In genomic region chr11:16559001-16559699, GRCm38 (mm10) we compare ENCODE assay signal across 9 mouse cellular contexts. TPM values are rescaled to one million over a fixed set of nuclear protein-coding genes. Genes with fewer than 3 reads are reported as not detected.
A peak's percentile ranks its signal among the peaks of the same experiment; 100 is the strongest.
DNase-seq lines count a peak whose midpoint lies in the region; ATAC-seq lines count a peak whose summit lies in the region.
"Had no signal": no experiment of that assay in that cellular context is flagged by ENCODE, and none has a peak within 500 bp of the region (broad histone marks: within the 10 kb centered on the region; RNA-seq: fewer than 3 reads in every experiment).

No protein-coding gene starts in this region.

- H3K9me3 ChIP-seq in hindbrain, embryonic 11.5 days (ENCODE audit: control insufficient read depth, low read length), result no peaks in the 10 kb centered on the region
- H3K9me3 ChIP-seq in hindbrain, embryonic 16.5 days (ENCODE audit: control insufficient read depth, low read length), result no peaks in the 10 kb centered on the region
- H3K9me3 ChIP-seq in heart, embryonic 15.5 days (replicated peaks), result no peaks in the 10 kb centered on the region
- H3K9me3 ChIP-seq in liver, embryonic 11.5 days (ENCODE audit: control insufficient read depth, low read length), result no peaks in the 10 kb centered on the region
- H3K9me3 ChIP-seq: midbrain, embryonic 12.5 days had no signal

- H3K36me3 ChIP-seq in hindbrain, embryonic 11.5 days (ENCODE audit: control insufficient read depth, insufficient read depth, low read length), result no peaks in the 10 kb centered on the region
- no peaks in the 10 kb centered on the region for H3K36me3 ChIP-seq in hindbrain, embryonic 16.5 days (ENCODE audit: control insufficient read depth, insufficient read depth, low read length)
- H3K36me3 ChIP-seq in heart, embryonic 15.5 days, result no peaks in the 10 kb centered on the region
- no peaks in the 10 kb centered on the region for H3K36me3 ChIP-seq in liver, embryonic 11.5 days (ENCODE audit: control insufficient read depth, insufficient read depth, low read length)
- H3K36me3 ChIP-seq: midbrain, embryonic 12.5 days had no signal

- peak; percentile 47; the same call in 1 of the 2 replicates for ATAC-seq in hindbrain, embryonic 11.5 days (ENCODE audit: low FRiP score)
- ATAC-seq in hindbrain, embryonic 16.5 days, result no peak
- peak; percentile 78 for ATAC-seq in activated CD4-positive, CD25-positive, alpha-beta regulatory T cell, adult 4 months
- no peak for ATAC-seq in heart, embryonic 15.5 days (replicated peaks; ENCODE audit: insufficient number of reproducible peaks, insufficient read depth, low FRiP score, low read depth)
- ATAC-seq in liver, embryonic 11.5 days (replicated peaks; ENCODE audit: low FRiP score), result peak; percentile 75
- ATAC-seq in erythroid progenitor cell, adult 5-6 weeks (replicated peaks; ENCODE audit: low FRiP score, poor library complexity, severe bottlenecking), result no peak

- H3K4me3 ChIP-seq in hindbrain, embryonic 11.5 days (ENCODE audit: low read depth, low read length), result no peak overlapping the region
- H3K4me3 ChIP-seq in hindbrain, embryonic 16.5 days (ENCODE audit: low read length), result no peak overlapping the region
- no peak overlapping the region for H3K4me3 ChIP-seq in heart, embryonic 15.5 days
- H3K4me3 ChIP-seq in liver, embryonic 11.5 days (ENCODE audit: low read depth, low read length), result no peak overlapping the region
- H3K4me3 ChIP-seq: midbrain, embryonic 12.5 days had no signal

- peak; percentile 32 for DNase-seq in hindbrain, embryonic 11.5 days (ENCODE audit: low spot score)
- peak; percentile 41 for DNase-seq in liver, embryonic 11.5 days (ENCODE audit: low spot score)
- no peak for DNase-seq in cerebellum, postnatal 10 days
- no peak for DNase-seq in frontal cortex, adult 2 months (ENCODE audit: extremely low spot score in 1 of 2, low spot score in 1 of 2)

- no peak overlapping the region for H3K4me2 ChIP-seq in hindbrain, embryonic 11.5 days (replicated peaks; ENCODE audit: low read depth, low read length)
- H3K4me2 ChIP-seq in hindbrain, embryonic 16.5 days (ENCODE audit: low read length), result no peak overlapping the region
- H3K4me2 ChIP-seq in heart, embryonic 15.5 days, result 0 out of 2 replicates have a peak overlapping the region, but pooled peaks have one; percentile 26
- H3K4me2 ChIP-seq in liver, embryonic 11.5 days, result peak overlapping the region; percentile 14; the same call in 1 of the 2 replicates
- H3K4me2 ChIP-seq: midbrain, embryonic 12.5 days had no signal

- H3K27me3 ChIP-seq in hindbrain, embryonic 11.5 days (ENCODE audit: control insufficient read depth, insufficient read depth, low read length), result no peaks in the 10 kb centered on the region
- H3K27me3 ChIP-seq in hindbrain, embryonic 16.5 days (replicated peaks; ENCODE audit: control insufficient read depth, insufficient read depth, low read length), result no peaks in the 10 kb centered on the region
- H3K27me3 ChIP-seq in heart, embryonic 15.5 days, result no peaks in the 10 kb centered on the region
- H3K27me3 ChIP-seq in liver, embryonic 11.5 days (replicated peaks; ENCODE audit: control insufficient read depth, insufficient read depth, low read length), result no peaks in the 10 kb centered on the region
- H3K27me3 ChIP-seq: midbrain, embryonic 12.5 days had no signal

- H3K27ac ChIP-seq in hindbrain, embryonic 11.5 days (ENCODE audit: low read depth, low read length), result no peak overlapping the region
- H3K27ac ChIP-seq in hindbrain, embryonic 16.5 days (ENCODE audit: low read depth, low read length), result no peak overlapping the region
- peak overlapping the region; percentile 60 for H3K27ac ChIP-seq in heart, embryonic 15.5 days
- peak overlapping the region; percentile 52 for H3K27ac ChIP-seq in liver, embryonic 11.5 days (ENCODE audit: low read depth, low read length)
- H3K27ac ChIP-seq: midbrain, embryonic 12.5 days had no signal

- 55% methylated on average over 16 of the region's 16 CpGs for WGBS in hindbrain, embryonic 11.5 days
- WGBS in hindbrain, embryonic 16.5 days, result 61% methylated on average over 16 of the region's 16 CpGs
- 35% methylated on average over 16 of the region's 16 CpGs for WGBS in heart, embryonic 15.5 days
- WGBS in liver, embryonic 11.5 days, result 47% methylated on average over 16 of the region's 16 CpGs

- no peaks in the 10 kb centered on the region for H3K4me1 ChIP-seq in hindbrain, embryonic 11.5 days (replicated peaks; ENCODE audit: control insufficient read depth, insufficient read depth, low read length)
- H3K4me1 ChIP-seq in hindbrain, embryonic 16.5 days (ENCODE audit: control insufficient read depth, insufficient read depth, low read depth, low read length), result no peaks in the 10 kb centered on the region
- H3K4me1 ChIP-seq in heart, embryonic 15.5 days (replicated peaks), result 0 out of 2 replicates have a peak, but pooled peaks cover 3% of the 10 kb centered on the region
- no peaks in the 10 kb centered on the region for H3K4me1 ChIP-seq in liver, embryonic 11.5 days (replicated peaks; ENCODE audit: control insufficient read depth, insufficient read depth, low read length)
- H3K4me1 ChIP-seq: midbrain, embryonic 12.5 days had no signal

- no peak overlapping the region for H3K9ac ChIP-seq in hindbrain, embryonic 11.5 days (ENCODE audit: low read depth, low read length)
- no peak overlapping the region for H3K9ac ChIP-seq in hindbrain, embryonic 16.5 days (ENCODE audit: low read depth, low read length)
- H3K9ac ChIP-seq in heart, embryonic 15.5 days, result no peak overlapping the region
- no peak overlapping the region for H3K9ac ChIP-seq in liver, embryonic 11.5 days (ENCODE audit: low read depth, low read length)
- H3K9ac ChIP-seq: midbrain, embryonic 12.5 days had no signal

RNA-seq across cellular contexts. Expression of gene Sec61g, which starts 50.9 kb away (rescaled TPM):
- polyA plus RNA-seq in hindbrain, embryonic 11.5 days (2014; fragmentation: Nextera tagmentation; extraction: Ambion mirVana), result 43.1 and 47.3 TPM in 2 replicates
- polyA plus RNA-seq in hindbrain, embryonic 16.5 days (2015; fragmentation: Nextera tagmentation; extraction: Ambion mirVana), result 24.7 and 26.8 TPM in 2 replicates
- 1 to 10 TPM; 6.3 to 8.5 TPM for polyA plus RNA-seq in activated CD4-positive, CD25-positive, alpha-beta regulatory T cell, adult 4 months (2017; shearing (Covaris generic))
- 27.4 and 30.0 TPM in 2 replicates for polyA plus RNA-seq in heart, embryonic 15.5 days (2015; fragmentation: Nextera tagmentation; extraction: Ambion mirVana)
- polyA plus RNA-seq in liver, embryonic 11.5 days (2014; fragmentation: Nextera tagmentation; extraction: Ambion mirVana), result 41.1 and 43.8 TPM in 2 replicates
- total RNA-seq in erythroid progenitor cell, adult 5-6 weeks (2015; ENCODE audit: low replicate concordance), result 12.6 and 36.8 TPM in 2 replicates
- 30.5 and 33.2 TPM in 2 replicates for total RNA-seq in erythroid progenitor cell, adult 5-6 weeks (2017; ENCODE audit: low replicate concordance)
- polyA plus RNA-seq in frontal cortex, adult 2 months (2012; rRNA removed), result 22.3 and 25.2 TPM in 2 replicates

Comparison
In these comparisons a context has a peak if more than half of its experiments do, and no peak if none do; other contexts are left out.
1. ATAC-seq: peak in hindbrain, embryonic 11.5 days (single experiment), activated CD4-positive, CD25-positive, alpha-beta regulatory T cell, adult 4 months (single experiment) and liver, embryonic 11.5 days (single experiment); none in hindbrain, embryonic 16.5 days (single experiment), heart, embryonic 15.5 days (single experiment) and erythroid progenitor cell, adult 5-6 weeks (single experiment).
2. DNase-seq: peak in hindbrain, embryonic 11.5 days (single experiment) and liver, embryonic 11.5 days (single experiment); none in cerebellum, postnatal 10 days (0 of 2) and frontal cortex, adult 2 months (0 of 2).
3. H3K27ac ChIP-seq: peak in heart, embryonic 15.5 days (single experiment) and liver, embryonic 11.5 days (single experiment); none in hindbrain, embryonic 11.5 days (single experiment) and hindbrain, embryonic 16.5 days (single experiment).
4. H3K4me2 ChIP-seq: peak in heart, embryonic 15.5 days (single experiment) and liver, embryonic 11.5 days (single experiment); none in hindbrain, embryonic 11.5 days (single experiment) and hindbrain, embryonic 16.5 days (single experiment).